Mouse (Mus musculus) retina, adult 2 months (tissue): ENCODE results near the gene Rundc3a.
"Not testable (repeated sequence)": the region's sequence is repeated elsewhere in the genome, so short reads cannot be mapped to it uniquely, and the experiment has no call there.

Source experiments
- DNase-seq: peaks from one replicate; pipeline ENCODE4 v3.0.0-alpha.2; 2012; ENCODE audit warnings: low read depth, low spot score

The Rundc3a gene

DNA sequence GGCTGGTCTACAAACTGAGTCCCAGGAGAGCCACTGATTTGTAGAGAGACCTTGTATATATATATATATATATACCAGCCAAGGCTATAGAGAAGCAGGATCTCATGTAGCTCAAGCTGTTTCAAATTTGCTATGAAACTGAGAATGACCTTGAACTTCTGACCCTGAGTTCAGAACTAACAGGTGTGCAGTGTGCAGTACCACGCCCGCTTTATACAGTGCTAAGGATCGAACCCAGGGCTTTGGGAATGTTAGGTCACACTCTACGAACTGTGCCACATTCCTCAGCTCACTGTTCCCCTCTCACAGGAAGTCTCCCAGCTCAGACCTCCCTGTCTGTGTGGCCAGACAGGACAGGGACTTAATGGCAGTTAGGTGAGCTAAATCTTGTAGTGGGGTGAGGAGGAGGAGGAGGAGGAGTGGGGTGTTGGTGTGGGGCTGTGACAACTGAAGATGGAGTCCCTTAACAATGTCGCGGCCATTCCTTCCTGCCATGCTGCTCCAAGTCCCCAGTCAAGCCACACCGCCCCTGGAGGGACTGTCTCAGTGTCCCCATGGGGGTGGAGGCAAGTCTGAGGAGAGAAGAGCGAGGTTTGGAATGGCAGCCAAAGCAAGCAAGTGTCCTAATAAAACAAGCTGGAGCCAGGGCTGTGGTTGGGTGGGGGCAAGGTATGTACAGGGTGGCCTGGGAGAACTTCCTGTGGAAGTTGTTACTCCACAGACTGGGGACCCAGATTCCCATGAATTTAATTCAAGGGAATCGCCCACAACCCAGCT is 25.5 kb upstream of the Rundc3a start:
- DNase-seq = no peak

DNA sequence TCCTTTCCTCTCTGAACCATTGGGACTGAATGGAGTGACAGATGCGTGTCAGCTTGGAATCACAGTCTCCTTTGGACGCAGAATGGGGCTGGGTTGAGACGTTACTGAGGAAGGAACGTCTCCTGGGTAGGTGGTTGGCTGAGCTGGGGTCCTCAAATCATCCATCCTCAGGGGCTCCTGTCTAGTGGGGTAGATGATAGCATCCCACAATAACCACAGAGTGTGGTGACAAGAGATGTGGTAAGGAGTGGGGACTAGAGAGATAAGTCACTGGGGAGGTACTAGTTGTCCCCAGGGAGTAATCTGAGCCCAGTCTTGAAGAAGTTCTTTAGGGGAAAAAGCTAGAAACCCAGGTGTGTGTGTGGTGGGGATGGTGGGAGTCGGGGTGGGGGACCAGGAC is 24.9 kb upstream of the Rundc3a start:
- DNase-seq = no peak

DNA sequence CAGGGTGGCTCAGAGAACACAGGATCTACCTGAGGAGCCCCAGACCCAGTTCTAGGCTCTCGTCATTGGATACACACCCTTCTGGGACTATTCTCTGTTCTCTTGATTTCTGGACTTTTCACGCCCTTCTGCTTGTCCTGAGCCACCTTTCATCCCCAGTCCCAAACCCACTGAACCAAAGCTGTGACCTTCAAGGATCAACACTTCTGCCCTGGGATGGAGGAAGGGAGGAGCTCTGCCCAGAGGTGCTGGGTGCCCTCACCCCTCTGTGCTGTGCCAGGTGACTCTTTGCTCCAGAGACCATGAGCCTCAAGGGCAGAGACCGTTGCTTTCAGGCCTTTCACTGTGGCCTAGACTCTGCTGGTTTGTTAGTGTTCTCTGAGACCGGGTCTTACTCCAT is 23.9 kb upstream of the Rundc3a start:
- no peak for DNase-seq

DNA sequence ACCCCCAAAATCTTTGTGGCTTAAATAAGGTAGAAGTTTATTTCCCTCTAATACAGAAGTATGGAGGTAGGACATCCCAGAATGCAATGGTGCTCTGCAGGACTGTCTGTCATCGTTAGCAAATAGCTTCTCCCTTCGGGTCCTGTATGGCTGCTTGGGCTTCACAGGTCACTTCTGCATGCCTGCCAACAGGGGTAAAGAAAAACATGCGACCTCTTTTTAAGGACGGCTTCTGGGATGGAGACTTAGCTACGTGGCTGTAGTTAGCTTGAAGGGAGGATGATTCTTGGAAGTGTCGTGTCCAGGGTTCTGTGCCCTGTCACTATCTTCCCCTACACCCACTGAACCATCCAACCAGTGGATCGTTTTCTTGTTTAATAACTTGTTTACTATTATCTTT is 22.9 kb upstream of the Rundc3a start:
- no peak for DNase-seq

DNA sequence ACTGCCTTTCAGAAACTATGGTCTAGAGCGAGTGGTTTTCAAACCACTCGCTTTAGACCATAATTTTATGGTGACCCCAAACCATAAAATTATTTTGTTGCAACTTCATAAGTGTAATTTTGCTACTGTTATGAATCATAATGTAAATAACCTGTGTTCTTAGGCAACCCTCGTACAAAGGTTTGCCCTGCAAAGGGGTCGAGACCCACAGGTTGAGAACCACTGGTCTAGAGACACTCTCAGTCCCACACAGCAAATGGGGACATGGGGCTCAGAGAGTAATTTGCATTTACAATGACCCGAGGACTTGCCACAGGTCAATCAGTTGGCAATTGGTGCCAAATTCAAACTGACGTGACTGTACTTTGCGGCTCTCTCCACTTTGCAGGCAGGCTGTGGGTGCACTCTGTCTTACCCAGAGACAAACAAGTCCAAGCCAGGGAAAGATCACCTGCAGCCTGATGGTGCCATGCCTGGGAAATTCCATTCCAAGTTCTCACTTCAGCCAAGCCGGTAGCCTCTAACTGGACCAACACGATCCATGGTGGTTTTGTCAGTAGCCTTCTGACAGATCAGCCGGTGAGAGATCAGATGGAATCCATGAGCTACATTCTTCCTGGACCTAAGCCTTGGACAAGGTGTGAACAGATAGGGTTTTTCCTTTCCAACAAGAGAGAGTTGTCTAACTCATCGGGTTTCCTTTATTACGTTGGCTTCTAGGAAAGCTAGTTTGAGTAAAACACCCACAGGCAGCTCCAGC is 21.1 kb upstream of the Rundc3a start:
- no peak for DNase-seq

DNA sequence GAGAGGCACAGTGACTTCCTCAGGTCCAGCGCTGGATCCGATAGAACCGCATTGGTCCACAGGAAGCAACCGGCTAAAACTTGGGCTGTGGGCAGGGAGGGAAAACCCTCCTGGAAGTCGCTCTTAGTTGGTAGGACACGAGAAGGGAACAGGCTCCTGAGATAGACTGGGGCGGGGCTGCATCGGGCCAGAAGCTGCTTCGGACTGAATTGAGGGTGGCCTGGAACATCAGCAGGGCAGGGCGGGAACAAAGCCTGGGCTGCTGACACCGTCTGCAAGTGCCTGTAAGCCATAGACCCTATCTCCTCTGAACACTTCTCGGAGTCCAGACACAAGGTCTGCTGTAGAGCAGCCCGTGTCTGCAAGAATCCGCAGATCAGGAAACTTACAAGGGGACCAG is 20.3 kb upstream of the Rundc3a start:
- DNase-seq = no peak

DNA sequence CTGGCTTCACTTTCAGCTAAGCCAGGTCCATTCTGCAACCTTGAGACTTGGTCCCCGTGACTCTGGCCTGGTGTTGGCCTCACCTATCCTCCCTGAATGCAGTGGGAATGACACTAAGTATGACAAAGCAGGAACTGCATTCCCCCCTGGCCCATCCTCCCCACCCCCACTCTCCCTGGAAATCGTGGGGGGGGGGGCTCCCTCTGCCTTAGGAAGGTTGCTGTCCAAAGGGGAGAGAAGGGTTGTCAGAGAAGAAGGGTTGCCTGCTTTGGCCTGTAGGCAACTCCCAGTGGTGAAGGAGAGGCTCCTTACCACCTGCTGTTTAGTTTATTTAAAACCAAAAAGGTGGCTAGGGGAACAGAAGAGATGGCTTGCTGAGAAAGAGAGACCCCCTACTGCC is 19.6 kb upstream of the Rundc3a start:
- no peak for DNase-seq

DNA sequence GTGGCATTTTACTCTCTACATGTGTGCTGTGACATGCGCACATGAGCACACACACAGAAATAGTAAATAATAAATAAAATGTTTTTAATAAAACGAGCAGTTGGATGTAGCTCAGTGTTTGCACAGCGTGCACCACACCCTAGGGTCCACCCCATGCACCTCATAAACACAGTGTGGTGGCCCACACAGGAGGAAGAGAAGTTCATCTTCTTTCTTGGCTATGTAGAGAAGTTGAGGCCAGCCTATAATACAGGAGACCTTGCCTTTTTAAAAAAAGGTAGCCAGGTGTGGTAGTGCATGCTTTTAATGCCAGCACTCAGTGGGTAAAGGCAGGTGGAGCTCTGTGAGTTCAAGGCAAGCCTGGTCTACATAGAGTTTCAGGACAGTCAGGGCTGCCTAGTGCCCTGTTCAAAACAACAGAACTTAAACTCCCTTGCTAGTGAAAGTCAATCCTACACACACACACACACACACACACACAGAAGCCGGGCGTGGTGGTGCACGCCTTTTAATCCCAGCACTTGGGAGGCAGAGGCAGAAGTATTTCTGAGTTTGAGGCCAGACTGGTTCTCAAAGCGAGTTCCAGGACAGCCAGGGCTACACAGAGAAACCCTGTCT is 19.0 kb upstream of the Rundc3a start:
- DNase-seq = no peak

DNA sequence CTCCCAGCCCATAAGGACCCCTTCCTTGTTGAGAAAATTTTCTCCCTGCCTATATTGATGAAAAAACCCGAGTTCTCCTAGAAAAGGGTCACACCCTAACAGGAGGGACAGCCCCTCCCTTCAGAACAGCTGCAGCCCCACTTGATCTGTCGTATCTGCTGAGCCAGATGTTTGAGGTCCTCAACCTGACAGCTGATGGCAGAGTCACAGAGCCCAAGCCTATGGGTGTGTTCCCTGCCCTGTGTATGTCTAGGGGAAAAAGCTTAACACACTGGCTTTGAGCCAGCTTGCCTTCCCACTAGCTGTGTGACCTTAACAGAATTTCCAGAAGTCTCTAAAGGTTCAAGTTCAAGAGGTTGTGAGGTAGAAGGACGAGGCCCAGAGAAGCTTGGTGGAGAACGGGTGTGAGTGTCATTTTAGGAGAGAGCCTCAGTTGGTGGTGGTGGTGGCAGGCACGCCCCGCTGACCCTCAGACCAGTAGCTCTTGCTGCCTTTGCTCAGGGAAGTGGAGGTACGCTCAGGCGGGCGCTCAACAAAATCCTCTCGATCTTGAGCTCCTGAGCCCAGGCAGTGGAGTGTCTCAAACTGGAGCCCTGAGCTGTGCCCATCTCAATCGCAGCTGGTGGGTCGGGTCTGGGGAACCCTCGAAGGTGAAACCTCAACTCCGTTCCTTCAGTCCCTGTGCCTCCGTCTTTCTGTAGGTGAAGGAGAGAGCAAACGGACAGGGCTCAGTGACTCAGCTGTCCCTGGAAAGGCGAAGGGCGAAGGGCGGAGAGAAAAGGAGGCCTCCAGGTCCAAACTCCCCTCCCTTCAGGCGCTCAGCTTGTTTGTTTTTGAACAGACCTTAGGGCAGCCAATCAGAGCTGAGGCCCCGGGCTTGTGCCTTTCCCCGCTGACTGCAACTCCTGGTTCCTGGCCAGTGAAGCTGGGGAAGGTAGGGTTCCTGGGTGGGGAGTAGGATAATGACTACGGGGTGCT is 17.7 kb upstream of the Rundc3a start:
- no peak for DNase-seq

DNA sequence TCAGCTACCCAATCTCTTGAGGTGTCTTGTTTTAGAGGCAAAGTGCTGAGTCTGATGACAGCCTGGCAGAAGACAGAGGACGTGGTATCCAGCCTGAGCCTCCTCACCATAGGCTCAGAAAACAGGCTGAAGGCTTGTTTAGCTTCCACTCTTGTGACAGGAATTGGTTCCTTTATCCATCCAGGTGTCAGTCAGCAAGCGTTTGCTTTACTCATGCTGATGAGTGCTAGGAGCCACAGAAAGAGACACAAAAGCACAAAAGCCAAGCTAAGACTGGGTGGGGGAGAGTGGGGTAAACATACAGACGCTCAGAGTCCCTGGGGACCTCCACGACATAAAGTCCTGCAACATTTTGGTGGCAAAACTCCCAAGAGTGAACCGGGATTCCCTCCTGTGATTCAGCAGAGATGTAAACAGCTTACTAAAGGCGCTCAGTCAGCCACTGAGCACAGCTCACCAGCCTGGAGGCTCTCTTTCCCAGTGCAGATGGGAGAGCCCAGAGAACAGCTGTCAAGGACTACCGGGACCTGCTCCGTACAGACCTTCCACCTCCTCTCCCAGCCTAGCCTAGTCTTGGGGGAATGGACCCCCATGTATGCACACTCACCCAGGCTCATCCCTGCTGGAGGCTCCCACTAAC is 16.9 kb upstream of the Rundc3a start:
- no peak for DNase-seq

DNA sequence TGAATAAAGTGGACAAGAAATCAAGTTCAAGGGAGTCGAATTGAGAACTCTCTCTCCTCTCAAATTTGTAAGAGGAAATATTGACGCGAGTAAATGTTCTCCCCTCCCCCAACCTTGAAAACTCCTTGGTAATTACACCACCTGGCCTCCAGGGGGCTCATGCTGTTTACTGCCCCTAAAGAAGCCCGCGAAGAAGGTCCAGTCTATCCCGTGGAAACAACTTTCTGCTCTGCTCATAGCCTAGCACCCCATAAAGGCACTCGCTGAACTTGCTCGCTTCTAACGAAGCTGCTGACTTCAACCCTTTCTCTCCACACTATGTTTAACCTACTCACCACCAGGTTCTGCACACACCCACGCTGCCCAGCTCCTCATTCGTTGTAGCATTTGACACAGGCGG is 16.0 kb upstream of the Rundc3a start:
- DNase-seq = no peak

DNA sequence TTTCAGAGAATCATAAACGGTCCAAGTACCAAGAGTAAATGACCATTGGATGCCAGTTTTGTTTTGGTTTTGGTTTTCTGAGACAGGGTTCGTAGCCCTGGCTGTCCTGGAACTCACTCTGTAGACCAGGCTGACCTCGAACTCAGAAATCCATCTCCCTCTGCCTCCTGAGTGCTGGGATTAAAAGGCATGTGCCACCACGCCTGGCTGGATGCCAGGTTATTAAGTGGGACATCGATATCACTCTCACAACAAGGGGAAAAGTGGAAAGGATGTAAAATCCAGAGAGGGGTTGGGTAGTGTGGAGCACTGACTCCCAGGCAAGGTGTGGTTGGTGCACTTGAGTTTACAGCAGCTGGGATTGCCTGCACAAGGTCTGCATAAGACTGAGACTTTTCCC is 13.1 kb upstream of the Rundc3a start:
- DNase-seq = no peak

DNA sequence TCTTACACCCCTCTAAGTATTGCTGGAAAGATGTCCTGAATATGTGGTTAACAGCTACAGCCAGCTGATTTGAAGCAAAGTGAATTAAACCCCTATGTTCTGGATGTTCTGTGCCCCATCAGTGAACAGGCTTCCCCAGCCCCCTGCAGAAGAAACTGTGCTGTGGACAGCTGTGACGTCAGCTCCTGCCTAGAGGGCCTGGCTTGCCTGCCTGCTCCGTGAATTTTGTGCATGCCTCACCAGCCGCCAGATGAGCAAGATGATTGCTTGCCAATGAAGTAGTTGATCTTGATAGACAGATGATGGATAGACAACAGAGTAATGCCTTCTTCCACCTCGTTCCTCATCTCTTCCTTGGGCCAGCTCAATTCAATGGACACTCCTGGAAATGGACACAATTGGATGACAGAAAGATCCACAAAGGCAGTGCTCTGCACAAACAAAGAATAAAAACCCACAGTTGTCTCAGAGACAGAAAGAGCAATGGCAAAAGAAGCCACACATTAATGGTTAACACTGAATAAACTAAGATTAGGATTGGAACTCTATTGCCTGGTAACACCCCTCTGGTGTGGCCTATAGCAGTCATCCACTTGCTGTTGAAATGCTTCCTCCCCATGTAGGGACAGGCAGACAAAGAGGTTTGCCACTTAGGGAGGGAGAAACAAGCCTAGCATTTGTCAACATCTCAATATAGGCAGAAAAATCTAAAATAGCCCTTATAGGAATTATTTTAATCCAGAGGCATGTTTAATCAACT is 11.7 kb upstream of the Rundc3a start:
- DNase-seq = no peak

DNA sequence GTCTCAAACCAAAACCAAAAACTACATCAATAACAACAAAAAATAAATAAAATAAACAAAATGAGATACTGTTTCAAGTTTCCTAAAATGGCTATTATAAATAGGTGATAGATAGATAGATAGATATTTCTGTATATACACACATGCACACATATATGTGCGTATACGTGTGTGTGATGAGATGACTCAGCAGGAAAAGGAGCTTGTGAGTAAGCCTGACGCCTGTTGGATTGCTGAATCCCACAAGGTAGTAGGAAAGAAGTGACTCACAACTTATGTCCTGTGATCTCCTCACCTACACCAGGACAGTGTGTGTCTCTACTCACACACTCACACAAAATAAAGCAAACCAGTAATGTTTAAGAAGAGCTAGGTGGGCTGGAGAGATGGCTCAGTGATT is 10.4 kb upstream of the Rundc3a start:
- no peak for DNase-seq

DNA sequence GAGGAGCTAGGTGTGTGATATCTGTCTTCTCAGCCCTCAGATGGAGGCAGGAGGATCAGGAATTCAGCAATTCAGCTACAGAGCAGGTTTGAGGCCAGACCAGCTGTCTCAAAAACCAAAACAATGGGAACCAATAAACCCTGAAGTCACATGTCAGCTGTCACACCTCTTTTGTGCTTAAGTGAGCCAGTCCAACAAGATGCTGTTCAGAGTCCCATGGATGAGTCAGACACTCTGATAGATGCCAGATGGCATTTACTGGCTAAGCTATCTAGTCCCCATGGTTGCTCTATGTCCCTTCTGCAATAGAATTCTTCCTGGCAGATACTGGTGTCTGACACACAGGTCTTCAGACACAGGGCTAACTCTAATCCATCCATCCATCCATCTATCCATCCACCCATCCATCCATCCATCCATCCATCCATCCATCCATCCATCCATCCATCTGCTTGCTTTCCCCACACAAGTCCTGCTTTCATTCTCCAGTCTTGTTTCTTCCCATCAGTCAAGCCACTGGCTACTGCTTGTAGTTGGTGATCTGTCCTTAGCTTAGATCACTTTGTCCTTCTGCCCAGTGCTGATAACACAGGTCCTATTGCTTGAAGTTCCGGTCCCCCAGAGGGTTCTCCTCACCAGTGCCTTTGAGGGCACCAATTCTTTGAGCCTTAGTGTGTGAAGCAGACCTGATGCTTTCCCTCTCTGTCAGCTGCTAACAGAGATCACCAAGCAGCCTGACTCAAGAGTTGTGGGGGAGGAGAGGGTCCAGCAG is 9.7 kb upstream of the Rundc3a start:
- DNase-seq = no peak

DNA sequence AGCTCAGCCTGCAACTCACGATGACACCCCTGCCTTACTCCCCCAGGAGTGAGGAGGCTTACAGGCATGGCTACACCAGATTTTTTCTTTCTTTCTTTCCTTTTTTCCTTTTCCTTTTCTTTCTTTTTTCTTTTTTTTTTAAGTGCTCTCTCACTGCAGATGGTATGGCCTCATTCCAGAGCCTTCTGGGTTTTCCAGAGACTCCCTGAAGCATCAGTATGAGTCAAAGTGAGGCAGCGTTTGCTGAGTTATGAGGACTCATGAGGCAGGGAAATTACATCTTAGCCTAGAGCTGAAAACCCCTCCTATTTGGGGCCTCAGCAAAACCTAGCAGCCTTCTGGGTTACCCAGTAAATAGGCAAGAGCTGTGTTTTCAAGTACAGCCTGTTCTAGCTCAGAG is 8.8 kb upstream of the Rundc3a start:
- no peak for DNase-seq

DNA sequence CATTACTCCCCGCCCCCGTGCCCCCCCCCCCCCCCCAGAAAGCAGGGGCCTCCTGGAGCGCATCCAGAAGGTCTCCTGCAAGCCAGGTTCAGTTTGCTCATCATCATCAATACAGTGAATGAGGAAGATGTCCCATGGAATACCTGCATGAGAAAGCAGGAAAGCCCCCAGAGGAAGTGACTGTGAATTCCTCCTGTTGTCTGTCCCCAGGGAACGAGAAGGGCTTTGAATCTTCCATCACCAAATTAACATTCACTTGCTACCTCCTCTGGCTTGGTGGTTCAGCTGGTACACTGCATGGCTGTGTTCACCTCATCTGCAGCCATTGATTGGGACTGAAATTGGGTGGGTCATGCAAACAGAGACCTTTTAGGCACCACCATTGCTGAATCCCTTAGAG is 8.1 kb upstream of the Rundc3a start:
- no peak for DNase-seq

DNA sequence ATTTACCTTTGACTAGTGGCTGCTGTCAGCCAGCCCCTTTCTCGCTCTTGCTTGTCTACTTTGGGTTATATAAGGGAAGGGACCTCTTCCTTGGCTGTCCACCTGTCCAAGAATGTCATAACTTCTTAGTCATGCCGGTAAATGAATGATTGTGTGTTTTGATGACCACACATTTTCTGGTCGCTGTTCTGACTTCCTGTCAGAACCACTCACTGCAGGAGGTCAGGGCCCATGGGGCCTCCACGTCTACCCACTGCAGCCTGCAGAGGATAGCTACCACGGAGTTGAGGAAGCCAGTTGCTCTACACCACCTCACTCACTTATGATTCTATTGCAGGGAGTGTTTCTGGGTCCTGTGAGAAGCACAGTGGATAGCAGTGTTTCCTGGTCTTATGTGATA is 7.1 kb upstream of the Rundc3a start:
- no peak for DNase-seq

DNA sequence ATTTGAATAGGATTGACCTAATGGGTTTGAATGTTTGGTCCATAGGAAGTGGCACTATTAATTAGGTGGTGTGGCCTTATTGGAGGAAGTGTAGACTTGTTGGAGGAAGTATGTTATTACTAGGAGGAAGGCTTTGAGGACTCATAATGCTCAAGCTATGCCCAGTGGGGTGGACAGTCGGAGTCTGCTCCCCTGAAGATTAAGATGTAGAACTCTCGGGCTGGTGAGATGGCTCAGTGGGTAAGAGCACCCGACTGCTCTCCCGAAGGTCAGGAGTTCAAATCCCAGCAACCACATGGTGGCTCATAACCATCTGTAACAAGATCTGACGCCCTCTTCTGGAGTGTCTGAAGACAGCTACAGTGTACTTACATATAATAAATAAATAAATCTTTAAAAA is 3.8 kb upstream of the Rundc3a start:
- DNase-seq = not testable (repeated sequence)
